Mouse (Mus musculus): ENCODE results near the gene Rsph3a.
"Not testable (repeated sequence)": the region's sequence is repeated elsewhere in the genome, so short reads cannot be mapped to it uniquely, and the experiment has no call there.

Rsph3a gene

GRCm38 (mm10) chr17:7928662-7929061 lies 16.8 kb upstream of the Rsph3a start:
- DNase-seq (ENCODE audit: low read depth, low spot score) = no peak

DNA sequence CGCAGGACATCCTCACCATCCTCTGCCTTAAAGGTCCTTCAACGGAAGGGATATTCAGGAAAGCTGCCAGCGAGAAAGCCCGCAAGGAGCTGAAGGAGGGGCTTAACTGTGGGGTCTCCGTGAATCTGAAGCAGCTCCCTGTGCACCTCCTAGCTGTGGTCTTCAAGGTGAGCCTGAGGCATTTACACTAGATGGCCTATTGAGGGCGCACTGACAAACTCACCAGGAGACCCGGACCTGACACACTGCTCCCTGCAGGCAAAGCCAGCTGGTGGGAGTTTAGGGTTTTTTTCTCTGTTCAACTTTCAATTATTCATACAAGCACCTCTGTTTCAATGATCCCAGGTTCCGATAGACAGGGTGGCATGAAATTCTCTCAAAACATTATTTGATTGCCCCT lies 16.1 kb upstream of the Rsph3a start:
- peak; percentile 47 for DNase-seq (ENCODE audit: low read depth, low spot score)

- no peak for DNase-seq (ENCODE audit: low read depth, low spot score)
These were observed 14.1 kb upstream of the Rsph3a start for GRCm38 (mm10) chr17:7931096-7931990.

DNA sequence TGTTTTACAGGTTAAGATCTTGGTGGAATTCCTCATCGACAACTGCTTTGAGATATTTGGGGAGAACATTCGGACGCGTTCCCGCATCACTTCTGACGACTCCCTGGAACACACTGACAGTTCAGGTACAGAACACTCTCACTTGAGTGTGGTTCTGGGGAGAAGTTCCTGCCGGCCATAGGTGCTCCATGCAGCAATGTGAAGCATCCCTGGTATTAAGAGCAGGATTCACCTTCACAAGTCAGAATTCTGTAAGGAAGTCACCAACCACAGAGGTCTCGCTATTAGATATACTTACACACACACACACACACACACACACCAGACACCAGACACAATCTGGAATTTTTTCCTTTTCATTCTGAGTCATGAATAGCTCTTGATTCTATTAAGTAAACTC lies 13.3 kb upstream of the Rsph3a start:
- DNase-seq (ENCODE audit: low read depth, low spot score) = not testable (repeated sequence)

DNA sequence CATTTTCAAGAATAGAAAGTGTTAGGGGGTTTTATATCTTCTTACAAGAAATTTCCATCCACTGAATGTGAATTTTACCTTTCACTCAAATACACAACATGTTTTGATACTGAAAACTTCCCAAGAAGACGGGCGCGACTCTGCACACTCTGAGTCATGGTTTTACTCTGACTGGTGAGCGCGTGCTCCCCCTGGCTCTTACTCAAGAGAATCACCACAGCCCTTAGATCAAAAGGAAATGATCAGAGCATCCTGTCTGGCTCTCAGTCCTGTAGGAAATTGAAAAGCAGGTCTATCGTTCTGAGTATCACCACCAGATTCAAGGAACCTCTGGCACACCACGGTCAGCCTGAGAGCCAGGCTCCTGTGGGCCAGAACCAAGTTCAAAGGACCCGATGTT lies 5.8 kb upstream of the Rsph3a start:
- DNase-seq (ENCODE audit: low read depth, low spot score) = peak; percentile 72

DNA sequence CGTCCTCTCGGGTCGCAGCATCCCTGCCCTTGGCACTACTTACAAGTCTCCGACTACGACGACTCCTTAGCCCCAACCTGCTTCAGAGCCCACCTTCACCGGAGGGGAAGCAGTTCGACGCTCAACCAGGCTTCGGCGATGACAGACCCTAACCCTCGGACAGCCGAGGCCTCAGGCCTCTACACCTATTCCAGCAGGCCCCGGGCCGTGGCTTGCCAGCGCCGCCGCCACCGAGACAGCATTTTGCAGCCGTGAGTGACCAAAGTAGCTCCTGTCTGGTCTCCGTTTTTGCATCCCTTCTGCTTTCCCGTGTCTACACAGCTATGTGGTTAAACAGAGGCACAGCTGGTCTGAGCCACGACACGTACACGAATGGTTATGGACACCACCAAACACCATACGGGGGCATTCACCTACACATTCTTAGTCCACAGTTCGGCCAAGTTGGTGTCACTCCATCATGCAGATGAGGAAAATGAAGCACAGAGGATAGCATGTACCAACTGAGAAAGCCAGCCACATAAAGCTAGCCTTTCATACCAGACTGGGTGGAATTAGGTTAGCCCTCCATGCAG lies 726 bp downstream of the Rsph3a start:
- not testable (repeated sequence) for DNase-seq (ENCODE audit: low read depth, low spot score)

DNA sequence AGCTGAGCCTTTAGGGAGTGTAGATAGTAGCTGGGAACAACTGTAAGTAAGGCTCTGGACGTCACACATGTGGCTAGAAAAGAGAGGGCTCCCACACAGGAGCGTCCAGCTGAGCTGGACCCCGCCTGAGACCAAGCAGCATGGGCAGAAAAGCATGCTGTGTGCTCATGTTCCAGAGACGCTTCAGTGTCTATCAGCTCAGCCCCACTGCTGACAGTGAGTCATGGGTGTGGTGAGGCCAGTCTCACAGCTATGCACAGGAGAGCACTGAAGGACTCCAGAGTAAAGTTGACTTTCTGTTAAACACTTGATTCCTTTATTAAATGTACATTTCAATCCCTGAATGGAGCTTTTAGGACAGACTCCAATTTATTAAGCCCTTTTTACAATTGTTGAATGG lies 5.9 kb downstream of the Rsph3a start:
- DNase-seq (ENCODE audit: low read depth, low spot score) = not testable (repeated sequence)

DNA sequence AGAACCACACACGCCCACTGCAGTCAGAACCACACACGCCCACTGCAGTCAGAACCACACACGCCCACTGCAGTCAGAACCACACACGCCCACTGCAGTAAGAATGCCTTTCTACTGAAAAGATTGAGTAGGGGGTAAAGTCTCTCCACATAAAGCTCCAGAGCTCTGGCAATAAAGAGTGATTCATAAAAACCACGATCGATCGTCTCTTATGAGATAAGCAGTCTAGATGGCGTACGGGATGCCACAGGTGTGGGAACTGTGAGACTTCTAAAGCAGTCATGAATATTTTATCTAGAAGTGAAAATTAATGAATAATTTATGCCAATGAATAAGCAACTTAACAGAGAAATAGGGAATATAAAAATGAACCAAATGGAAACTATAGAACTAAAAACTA lies 11.8 kb downstream of the Rsph3a start:
- DNase-seq (ENCODE audit: low read depth, low spot score) = not testable (repeated sequence)

GRCm38 (mm10) chr17:7963333-7963732 lies 17.9 kb downstream of the Rsph3a start:
- DNase-seq (ENCODE audit: low read depth, low spot score) = not testable (repeated sequence)

DNA sequence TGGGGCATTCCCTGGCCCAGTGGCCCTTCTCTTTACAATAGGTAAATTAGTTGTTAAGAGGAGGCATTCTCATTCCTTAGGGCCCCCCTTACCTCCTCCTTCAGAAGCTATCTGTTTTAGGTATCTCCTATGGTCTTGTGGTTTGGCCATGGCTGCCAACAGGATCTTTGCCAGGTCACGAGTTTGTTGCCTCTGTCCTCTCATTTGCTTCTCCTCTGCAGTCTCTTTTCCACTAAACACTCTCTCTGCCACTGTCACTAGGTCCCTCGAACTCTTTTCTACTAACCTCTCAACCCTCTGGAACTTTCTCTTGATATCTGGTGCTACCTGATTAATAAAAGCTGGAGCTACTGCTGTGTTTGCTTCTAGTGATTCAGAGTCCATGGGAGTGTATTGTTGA lies 19.0 kb downstream of the Rsph3a start:
- DNase-seq (ENCODE audit: low read depth, low spot score) = not testable (repeated sequence)

DNA sequence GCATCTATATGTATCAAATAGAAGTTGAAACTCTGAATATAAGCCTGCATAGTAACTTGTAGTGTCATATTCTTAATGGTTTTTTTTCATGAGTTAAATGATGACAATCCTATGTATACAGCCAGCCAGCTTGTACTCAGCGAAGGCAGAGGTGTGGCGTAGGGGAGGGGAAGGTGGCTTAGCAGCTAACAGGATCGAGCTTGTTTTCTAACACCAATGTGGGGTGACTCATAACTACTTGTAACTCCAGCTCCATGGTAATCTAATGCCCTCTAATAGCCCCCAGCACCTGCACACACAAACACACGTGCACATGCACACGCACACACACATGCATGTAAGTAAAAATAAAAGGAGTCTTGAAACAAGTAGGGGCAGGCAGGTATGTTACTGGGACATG lies 23.1 kb downstream of the Rsph3a start:
- not testable (repeated sequence) for DNase-seq (ENCODE audit: low read depth, low spot score)

GRCm38 (mm10) chr17:7969782-7970181 lies 24.4 kb downstream of the Rsph3a start:
- DNase-seq (ENCODE audit: low read depth, low spot score) = not testable (repeated sequence)

- not testable (repeated sequence) for DNase-seq (ENCODE audit: low read depth, low spot score)
These were observed 38.1 kb downstream of the Rsph3a start for GRCm38 (mm10) chr17:7983484-7983883.

GRCm38 (mm10) chr17:7985597-7985996 lies 40.2 kb downstream of the Rsph3a start:
- DNase-seq (ENCODE audit: low read depth, low spot score) = not testable (repeated sequence)

DNA sequence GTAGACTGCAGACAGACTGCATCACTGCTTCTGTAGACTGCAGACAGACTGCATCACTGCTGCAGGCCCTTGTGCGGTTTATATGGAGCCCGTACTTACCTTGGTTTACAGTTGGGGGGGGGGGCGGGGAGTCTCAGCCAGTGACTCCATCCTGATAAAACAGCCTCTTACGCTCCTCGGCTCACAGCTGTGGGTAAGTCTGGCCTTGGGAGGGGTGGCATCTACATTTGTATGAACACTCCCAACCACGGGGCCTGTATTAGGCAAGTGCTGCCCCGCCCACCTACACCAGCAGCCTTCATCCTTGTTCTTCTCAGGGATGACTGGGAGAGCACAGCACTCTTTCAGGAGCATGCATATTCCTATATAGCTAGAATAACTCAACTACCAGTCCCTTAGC lies 41.6 kb downstream of the Rsph3a start:
- DNase-seq (ENCODE audit: low read depth, low spot score) = not testable (repeated sequence)

DNA sequence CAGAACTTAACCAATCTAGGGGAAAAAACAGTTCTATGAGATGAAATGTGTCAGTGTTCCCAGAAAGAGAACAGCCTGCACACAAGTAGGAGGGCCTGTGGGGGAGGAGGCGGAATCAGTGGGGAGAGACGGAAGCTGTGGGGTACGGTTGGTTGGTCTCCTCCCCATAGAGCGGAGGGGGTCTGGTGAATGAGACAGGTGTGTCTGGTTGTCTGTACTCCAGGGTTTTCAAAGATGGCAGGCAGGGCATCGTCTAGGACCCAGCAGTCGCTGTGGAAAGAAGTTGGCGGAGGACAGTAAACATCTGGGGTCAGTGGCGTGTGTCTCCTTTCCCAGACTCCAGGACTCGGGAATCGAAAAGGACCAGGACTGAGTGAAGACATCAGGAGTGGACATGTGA lies 57.8 kb downstream of the Rsph3a start:
- DNase-seq (ENCODE audit: low read depth, low spot score) = not testable (repeated sequence)

DNA sequence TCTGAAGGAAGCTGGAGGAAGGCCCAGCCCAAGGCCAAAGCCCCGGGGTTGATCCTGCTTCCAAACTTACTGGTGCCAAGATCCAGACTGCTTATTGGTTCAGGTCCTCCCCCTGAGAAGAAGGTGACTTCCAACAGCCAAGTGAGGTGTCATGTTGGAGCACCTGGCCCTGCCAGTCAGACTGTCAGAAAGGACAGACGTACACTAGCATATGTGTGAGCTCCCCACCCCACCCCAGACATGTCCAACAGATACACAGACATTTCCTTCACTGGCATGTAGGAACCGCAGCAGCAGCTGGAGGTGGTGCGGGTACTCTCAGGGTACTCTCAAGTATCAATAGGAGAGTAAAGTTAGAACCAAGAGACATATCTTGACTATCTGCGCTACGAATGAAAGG lies 61.4 kb downstream of the Rsph3a start:
- DNase-seq (ENCODE audit: low read depth, low spot score) = not testable (repeated sequence)

GRCm38 (mm10) chr17:8009565-8009964 lies 64.2 kb downstream of the Rsph3a start:
- not testable (repeated sequence) for DNase-seq (ENCODE audit: low read depth, low spot score)

DNA sequence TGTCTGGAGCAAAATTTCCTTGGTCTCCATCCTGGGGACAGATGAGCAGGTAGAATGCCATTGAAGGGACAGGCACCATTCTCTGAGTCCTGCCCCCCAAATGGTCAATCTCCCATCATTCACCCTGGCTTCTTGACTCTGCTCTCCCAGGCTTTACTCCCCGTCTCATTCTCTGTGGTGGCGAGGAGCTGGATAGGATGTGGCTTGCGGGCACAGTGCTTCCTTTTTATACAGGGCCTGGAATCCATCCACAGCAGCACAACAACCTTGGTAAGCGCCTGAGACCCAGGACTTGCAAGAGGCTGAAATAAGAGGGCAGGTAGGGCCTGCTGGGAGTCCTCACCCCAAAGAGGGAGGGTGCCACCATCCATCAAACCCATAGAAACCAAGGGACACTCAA lies 68.6 kb downstream of the Rsph3a start:
- DNase-seq (ENCODE audit: low read depth, low spot score) = not testable (repeated sequence)

DNA sequence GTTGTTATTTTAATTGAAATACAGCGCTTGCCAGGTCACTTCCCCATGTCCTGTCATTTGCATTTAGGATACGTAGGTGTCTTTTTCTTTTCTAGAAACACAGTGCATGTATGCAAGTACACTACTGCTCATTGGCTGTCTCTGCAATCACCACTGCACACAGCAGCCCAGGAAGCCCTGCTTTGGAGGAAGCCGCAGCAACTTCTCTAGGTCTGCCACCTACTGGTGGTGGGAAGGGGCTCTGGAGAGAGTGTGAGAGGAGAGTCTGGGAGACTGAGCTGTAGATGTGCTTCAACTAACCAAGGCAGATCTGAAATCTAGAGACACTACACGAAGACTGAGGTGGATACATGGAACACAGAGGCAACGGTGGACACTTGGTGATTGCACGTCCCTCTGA lies 77.3 kb downstream of the Rsph3a start:
- DNase-seq (ENCODE audit: low read depth, low spot score) = not testable (repeated sequence)

GRCm38 (mm10) chr17:8027475-8028168 lies 82.2 kb downstream of the Rsph3a start:
- not testable (repeated sequence) for DNase-seq (ENCODE audit: low read depth, low spot score)

All from A20 (cell line).